Mouse (Mus musculus): ENCODE measurements around the gene Trim45. TPM values are rescaled to one million over a fixed set of nuclear protein-coding genes. Genes with fewer than 3 reads are reported as not detected.
A peak's percentile ranks its signal among the peaks of the same experiment; 100 is the strongest.

The Trim45 gene
- total and polyA plus RNA-seq, 3 experiments = 2.5 to 3.7 TPM; not detected in 1

- H3K9me3 ChIP-seq (replicated peaks; ENCODE audit: insufficient read depth, low read length) = no peaks in the 10 kb centered on the region
- no peaks in the 10 kb centered on the region; a peak in 1 of 4 replicates for H3K27me3 ChIP-seq (ENCODE audit: control insufficient read depth in 1 of 2, insufficient read depth in 2 of 2, low read length in 2 of 2)
- no peak for DNase-seq (ENCODE audit: low read depth, low spot score)
- no peak overlapping the region for H3K27ac ChIP-seq (ENCODE audit: control insufficient read depth, low read depth, low read length)
- H3K9ac ChIP-seq (ENCODE audit: control insufficient read depth, low read depth, low read length, poor library complexity, severe bottlenecking) = no peak overlapping the region
- no peaks in the 10 kb centered on the region for H3K36me3 ChIP-seq (ENCODE audit: control insufficient read depth in 1 of 2, insufficient read depth in 2 of 2, low read length in 2 of 2)
- H3K4me3 ChIP-seq (ENCODE audit: control insufficient read depth in 1 of 2, insufficient read depth in 1 of 2, low read depth in 2 of 2, low read length in 2 of 2) = no peak overlapping the region
- H3K4me1 ChIP-seq (ENCODE audit: control insufficient read depth in 1 of 2, insufficient read depth in 2 of 2, low read length in 2 of 2) = no peaks in the 10 kb centered on the region
- no peaks in the 10 kb centered on the region for H3K79me2 ChIP-seq (ENCODE audit: control insufficient read depth, insufficient read depth, low read length, poor library complexity)
- TF ChIP-seq BHLHE40 (IDR thresholded peaks at IDR 0.05; ENCODE audit: borderline replicate concordance, low read depth, low read length) (no peak), ZMIZ1 (IDR thresholded peaks at IDR 0.05; ENCODE audit: low read depth, low read length) (no peak), MXI1 (IDR thresholded peaks at IDR 0.05; ENCODE audit: low read depth, low read length) (no peak), MAX (IDR thresholded peaks at IDR 0.05; ENCODE audit: low read length) (no peak), NRF1 (IDR thresholded peaks at IDR 0.05; ENCODE audit: insufficient read depth, low read depth, low read length, poor library complexity, severe bottlenecking) (no peak), CHD2 (IDR thresholded peaks at IDR 0.05; ENCODE audit: low read length) (no peak), SIN3A (IDR thresholded peaks at IDR 0.05; ENCODE audit: low read length) (no peak)
These were observed 26.5 kb upstream of the Trim45 start for GRCm38 (mm10) chr3:100895500-100895899.

- no peaks in the 10 kb centered on the region for H3K79me2 ChIP-seq (ENCODE audit: control insufficient read depth, insufficient read depth, low read length, poor library complexity)
- peak; percentile 41 for DNase-seq (ENCODE audit: low read depth, low spot score)
- H3K9ac ChIP-seq (ENCODE audit: control insufficient read depth, low read depth, low read length, poor library complexity, severe bottlenecking) = no peak overlapping the region
- peaks cover 0 to 7% of the 10 kb centered on the region in 2 experiments; a peak in 2 of 4 replicates for H3K36me3 ChIP-seq (ENCODE audit: control insufficient read depth in 1 of 2, insufficient read depth in 2 of 2, low read length in 2 of 2)
- no peak overlapping the region for H3K27ac ChIP-seq (ENCODE audit: control insufficient read depth, low read depth, low read length)
- peaks cover 0 to 3% of the 10 kb centered on the region in 2 experiments; a peak in 2 of 4 replicates for H3K4me1 ChIP-seq (ENCODE audit: control insufficient read depth in 1 of 2, insufficient read depth in 2 of 2, low read length in 2 of 2)
- 0 out of 2 replicates have a peak, but pooled peaks have one; percentile 35 for TF ChIP-seq ETS1 (IDR thresholded peaks at IDR 0.05; ENCODE audit: low read depth, low read length)
- TF ChIP-seq NRF1 (IDR thresholded peaks at IDR 0.05; ENCODE audit: insufficient read depth, low read depth, low read length, poor library complexity, severe bottlenecking) = no peak
- no peak for TF ChIP-seq MAFK (IDR thresholded peaks at IDR 0.05; ENCODE audit: borderline replicate concordance, low read depth, low read length)
- TF ChIP-seq EP300 (IDR thresholded peaks at IDR 0.05; ENCODE audit: low read depth in 1 of 2, low read length in 2 of 2) = peak; percentile 51 to 55; a peak in 3 of 4 replicates
- no peak for TF ChIP-seq POLR2A (IDR thresholded peaks at IDR 0.05; ENCODE audit: control insufficient read depth in 1 of 2, insufficient read depth in 1 of 2, low read depth in 1 of 2, low read length in 2 of 2, poor library complexity in 1 of 2)
- no peak for TF ChIP-seq ZNF384 (IDR thresholded peaks at IDR 0.05; ENCODE audit: low read depth, low read length)
- TF ChIP-seq GATA1 (IDR thresholded peaks at IDR 0.05; ENCODE audit: low read depth, low read length) = peak; percentile 26; the same call in 1 of the 2 replicates
- TF ChIP-seq CTCF (IDR thresholded peaks at IDR 0.05 in 2 of 3, conservative IDR thresholded peaks at IDR 0.05 in 1 of 3; ENCODE audit: control insufficient read depth in 1 of 3, insufficient read depth in 1 of 3, low read depth in 2 of 3, low read length in 3 of 3, poor library complexity in 1 of 3, severe bottlenecking in 1 of 3) = no peak
- H3K4me3 ChIP-seq (ENCODE audit: control insufficient read depth in 1 of 2, insufficient read depth in 1 of 2, low read depth in 2 of 2, low read length in 2 of 2) = no peak overlapping the region
- no peaks in the 10 kb centered on the region for H3K9me3 ChIP-seq (replicated peaks; ENCODE audit: insufficient read depth, low read length)
- H3K27me3 ChIP-seq (ENCODE audit: control insufficient read depth in 1 of 2, insufficient read depth in 2 of 2, low read length in 2 of 2) = peaks cover 0 to 2% of the 10 kb centered on the region in 2 experiments; a peak in 2 of 4 replicates
These were observed 15.9 kb upstream of the Trim45 start for GRCm38 (mm10) chr3:100906128-100906527.

GRCm38 (mm10) chr3:100906916-100907315 lies 15.1 kb upstream of the Trim45 start:
- Histone ChIP-seq H3K27ac (ENCODE audit: control insufficient read depth, low read depth, low read length) (no peak overlapping the region), H3K36me3 (ENCODE audit: control insufficient read depth in 1 of 2, insufficient read depth in 2 of 2, low read length in 2 of 2) (peaks cover 0 to 7% of the 10 kb centered on the region in 2 experiments; a peak in 2 of 4 replicates), H3K9me3 (replicated peaks; ENCODE audit: insufficient read depth, low read length) (no peaks in the 10 kb centered on the region), H3K4me1 (ENCODE audit: control insufficient read depth in 1 of 2, insufficient read depth in 2 of 2, low read length in 2 of 2) (peaks cover 0 to 3% of the 10 kb centered on the region in 2 experiments; a peak in 2 of 4 replicates), H3K79me2 (ENCODE audit: control insufficient read depth, insufficient read depth, low read length, poor library complexity) (no peaks in the 10 kb centered on the region), H3K9ac (ENCODE audit: control insufficient read depth, low read depth, low read length, poor library complexity, severe bottlenecking) (no peak overlapping the region), H3K27me3 (ENCODE audit: control insufficient read depth in 1 of 2, insufficient read depth in 2 of 2, low read length in 2 of 2) (peaks cover 0 to 2% of the 10 kb centered on the region in 2 experiments; a peak in 2 of 4 replicates), H3K4me3 (ENCODE audit: control insufficient read depth in 1 of 2, insufficient read depth in 1 of 2, low read depth in 2 of 2, low read length in 2 of 2) (no peak overlapping the region)
- peak; percentile 19 for DNase-seq (ENCODE audit: low read depth, low spot score)
- TF ChIP-seq CTCF (IDR thresholded peaks at IDR 0.05 in 2 of 3, conservative IDR thresholded peaks at IDR 0.05 in 1 of 3; ENCODE audit: control insufficient read depth in 1 of 3, insufficient read depth in 1 of 3, low read depth in 2 of 3, low read length in 3 of 3, poor library complexity in 1 of 3, severe bottlenecking in 1 of 3) (peak in 2 of 3 experiments; percentile 43 to 46; a peak in 4 of 6 replicates), USF2 (IDR thresholded peaks at IDR 0.05; ENCODE audit: borderline replicate concordance in 1 of 2, insufficient read depth in 1 of 2, low read depth in 1 of 2, low read length in 2 of 2) (no peak), RAD21 (IDR thresholded peaks at IDR 0.05; ENCODE audit: low read depth, low read length) (peak; percentile 29), SMC3 (IDR thresholded peaks at IDR 0.05; ENCODE audit: low read depth, low read length) (peak; percentile 22; the same call in 1 of the 2 replicates)
